Mouse (Mus musculus): ENCODE data around the gene Prg2. TPM values are rescaled to one million over a fixed set of nuclear protein-coding genes. Genes with fewer than 3 reads are reported as not detected.
A peak's percentile ranks its signal among the peaks of the same experiment; 100 is the strongest.

Prg2 gene
- polyA plus RNA-seq, 1 experiment from 2014 or later = 1.1 TPM

GRCm38 (mm10) chr2:84939711-84940110 lies 40.5 kb upstream of the Prg2 start:
- Histone ChIP-seq H3K9me3 (replicated peaks; ENCODE audit: control insufficient read depth, low read length) (no peaks in the 10 kb centered on the region), H3K27ac (ENCODE audit: low read depth, low read length) (no peak overlapping the region; the same call in 1 of the 2 replicates), H3K27me3 (ENCODE audit: control insufficient read depth, insufficient read depth, low read length) (no peaks in the 10 kb centered on the region), H3K4me2 (peak overlapping the region; percentile 25), H3K4me1 (ENCODE audit: control insufficient read depth, insufficient read depth, low read length) (peaks cover 12% of the 10 kb centered on the region), H3K36me3 (ENCODE audit: control insufficient read depth, insufficient read depth, low read length) (peaks cover 6% of the 10 kb centered on the region; the same call in 1 of the 2 replicates), H3K4me3 (ENCODE audit: low read depth, low read length) (no peak overlapping the region), H3K9ac (ENCODE audit: low read depth, low read length) (no peak overlapping the region)
- 87% methylated on average over 6 of the region's 6 CpGs for WGBS (ENCODE audit: insufficient replicate concordance)
- ATAC-seq (replicated peaks; ENCODE audit: insufficient number of reproducible peaks, low FRiP score, low TSS enrichment) = no peak

- no peaks in the 10 kb centered on the region for H3K9me3 ChIP-seq (replicated peaks; ENCODE audit: control insufficient read depth, low read length)
- H3K4me3 ChIP-seq (ENCODE audit: low read depth, low read length) = no peak overlapping the region
- H3K27me3 ChIP-seq (ENCODE audit: control insufficient read depth, insufficient read depth, low read length) = no peaks in the 10 kb centered on the region
- H3K27ac ChIP-seq (ENCODE audit: low read depth, low read length) = no peak overlapping the region
- H3K36me3 ChIP-seq (ENCODE audit: control insufficient read depth, insufficient read depth, low read length) = peaks cover 8% of the 10 kb centered on the region; the same call in 1 of the 2 replicates
- H3K9ac ChIP-seq (ENCODE audit: low read depth, low read length) = no peak overlapping the region
- peaks cover 12% of the 10 kb centered on the region for H3K4me1 ChIP-seq (ENCODE audit: control insufficient read depth, insufficient read depth, low read length)
- 74% methylated on average over 2 of the region's 2 CpGs for WGBS (ENCODE audit: insufficient replicate concordance)
- ATAC-seq (replicated peaks; ENCODE audit: insufficient number of reproducible peaks, low FRiP score, low TSS enrichment) = no peak
- no peak overlapping the region for H3K4me2 ChIP-seq
Measured at GRCm38 (mm10) chr2:84941332-84941731, 38.9 kb upstream of the Prg2 start.

GRCm38 (mm10) chr2:84941795-84942194 lies 38.5 kb upstream of the Prg2 start:
- Histone ChIP-seq H3K9me3 (replicated peaks; ENCODE audit: control insufficient read depth, low read length) (no peaks in the 10 kb centered on the region), H3K4me3 (ENCODE audit: low read depth, low read length) (no peak overlapping the region), H3K27ac (ENCODE audit: low read depth, low read length) (no peak overlapping the region), H3K36me3 (ENCODE audit: control insufficient read depth, insufficient read depth, low read length) (peaks cover 10% of the 10 kb centered on the region; the same call in 1 of the 2 replicates), H3K4me2 (no peak overlapping the region), H3K27me3 (ENCODE audit: control insufficient read depth, insufficient read depth, low read length) (no peaks in the 10 kb centered on the region), H3K9ac (ENCODE audit: low read depth, low read length) (no peak overlapping the region), H3K4me1 (ENCODE audit: control insufficient read depth, insufficient read depth, low read length) (peaks cover 12% of the 10 kb centered on the region)
- ATAC-seq (replicated peaks; ENCODE audit: insufficient number of reproducible peaks, low FRiP score, low TSS enrichment) = no peak
- WGBS (ENCODE audit: insufficient replicate concordance) = 91% methylated on average over 4 of the region's 4 CpGs

GRCm38 (mm10) chr2:84947154-84947771 lies 33.0 kb upstream of the Prg2 start:
- no peak overlapping the region for H3K4me3 ChIP-seq (ENCODE audit: low read depth, low read length)
- no peaks in the 10 kb centered on the region for H3K9me3 ChIP-seq (replicated peaks; ENCODE audit: control insufficient read depth, low read length)
- H3K4me2 ChIP-seq = no peak overlapping the region
- H3K36me3 ChIP-seq (ENCODE audit: control insufficient read depth, insufficient read depth, low read length) = peaks cover 31% of the 10 kb centered on the region
- H3K9ac ChIP-seq (ENCODE audit: low read depth, low read length) = no peak overlapping the region
- no peaks in the 10 kb centered on the region for H3K27me3 ChIP-seq (ENCODE audit: control insufficient read depth, insufficient read depth, low read length)
- 85% methylated on average over 3 of the region's 3 CpGs for WGBS (ENCODE audit: insufficient replicate concordance)
- H3K27ac ChIP-seq (ENCODE audit: low read depth, low read length) = no peak overlapping the region
- no peak for ATAC-seq (replicated peaks; ENCODE audit: insufficient number of reproducible peaks, low FRiP score, low TSS enrichment)
- no peaks in the 10 kb centered on the region for H3K4me1 ChIP-seq (ENCODE audit: control insufficient read depth, insufficient read depth, low read length)

- H3K4me1 ChIP-seq (ENCODE audit: control insufficient read depth, insufficient read depth, low read length) = no peaks in the 10 kb centered on the region
- no peaks in the 10 kb centered on the region for H3K27me3 ChIP-seq (ENCODE audit: control insufficient read depth, insufficient read depth, low read length)
- no peak overlapping the region for H3K4me2 ChIP-seq
- H3K4me3 ChIP-seq (ENCODE audit: low read depth, low read length) = no peak overlapping the region
- no peak overlapping the region for H3K27ac ChIP-seq (ENCODE audit: low read depth, low read length)
- 93% methylated on average over 7 of the region's 7 CpGs for whole genome bisulfite sequencing (ENCODE audit: insufficient replicate concordance)
- no peak for ATAC-seq (replicated peaks; ENCODE audit: insufficient number of reproducible peaks, low FRiP score, low TSS enrichment)
- no peaks in the 10 kb centered on the region for H3K9me3 ChIP-seq (replicated peaks; ENCODE audit: control insufficient read depth, low read length)
- no peak overlapping the region for H3K9ac ChIP-seq (ENCODE audit: low read depth, low read length)
- peaks cover 31% of the 10 kb centered on the region for H3K36me3 ChIP-seq (ENCODE audit: control insufficient read depth, insufficient read depth, low read length)
Measured at GRCm38 (mm10) chr2:84948252-84948651, 32.0 kb upstream of the Prg2 start.

- Histone ChIP-seq H3K9me3 (replicated peaks; ENCODE audit: control insufficient read depth, low read length) (no peaks in the 10 kb centered on the region), H3K9ac (ENCODE audit: low read depth, low read length) (no peak overlapping the region), H3K4me1 (ENCODE audit: control insufficient read depth, insufficient read depth, low read length) (no peaks in the 10 kb centered on the region), H3K4me2 (no peak overlapping the region), H3K27me3 (ENCODE audit: control insufficient read depth, insufficient read depth, low read length) (no peaks in the 10 kb centered on the region), H3K4me3 (ENCODE audit: low read depth, low read length) (no peak overlapping the region), H3K36me3 (ENCODE audit: control insufficient read depth, insufficient read depth, low read length) (peaks cover 31% of the 10 kb centered on the region), H3K27ac (ENCODE audit: low read depth, low read length) (no peak overlapping the region)
- WGBS (ENCODE audit: insufficient replicate concordance) = 95% methylated on average over 2 of the region's 2 CpGs
- no peak for ATAC-seq (replicated peaks; ENCODE audit: insufficient number of reproducible peaks, low FRiP score, low TSS enrichment)
Measured at GRCm38 (mm10) chr2:84948721-84949120, 31.5 kb upstream of the Prg2 start.

GRCm38 (mm10) chr2:84951027-84951426 lies 29.2 kb upstream of the Prg2 start:
- Histone ChIP-seq H3K27ac (ENCODE audit: low read depth, low read length) (no peak overlapping the region), H3K4me3 (ENCODE audit: low read depth, low read length) (no peak overlapping the region), H3K9me3 (replicated peaks; ENCODE audit: control insufficient read depth, low read length) (no peaks in the 10 kb centered on the region), H3K4me2 (no peak overlapping the region), H3K36me3 (ENCODE audit: control insufficient read depth, insufficient read depth, low read length) (peaks cover 31% of the 10 kb centered on the region), H3K9ac (ENCODE audit: low read depth, low read length) (no peak overlapping the region), H3K27me3 (ENCODE audit: control insufficient read depth, insufficient read depth, low read length) (no peaks in the 10 kb centered on the region), H3K4me1 (ENCODE audit: control insufficient read depth, insufficient read depth, low read length) (no peaks in the 10 kb centered on the region)
- 77% methylated on average over 8 of the region's 8 CpGs for WGBS (ENCODE audit: insufficient replicate concordance)
- no peak for ATAC-seq (replicated peaks; ENCODE audit: insufficient number of reproducible peaks, low FRiP score, low TSS enrichment)

- H3K27ac ChIP-seq (ENCODE audit: low read depth, low read length) = no peak overlapping the region
- H3K9me3 ChIP-seq (replicated peaks; ENCODE audit: control insufficient read depth, low read length) = no peaks in the 10 kb centered on the region
- ATAC-seq (replicated peaks; ENCODE audit: insufficient number of reproducible peaks, low FRiP score, low TSS enrichment) = no peak
- H3K27me3 ChIP-seq (ENCODE audit: control insufficient read depth, insufficient read depth, low read length) = no peaks in the 10 kb centered on the region
- 92% methylated on average over 1 of the region's 1 CpGs for WGBS (ENCODE audit: insufficient replicate concordance)
- H3K9ac ChIP-seq (ENCODE audit: low read depth, low read length) = no peak overlapping the region
- H3K36me3 ChIP-seq (ENCODE audit: control insufficient read depth, insufficient read depth, low read length) = peaks cover 27% of the 10 kb centered on the region
- H3K4me2 ChIP-seq = no peak overlapping the region
- no peaks in the 10 kb centered on the region for H3K4me1 ChIP-seq (ENCODE audit: control insufficient read depth, insufficient read depth, low read length)
- H3K4me3 ChIP-seq (ENCODE audit: low read depth, low read length) = no peak overlapping the region
Measured at GRCm38 (mm10) chr2:84952251-84952650, 28.0 kb upstream of the Prg2 start.

GRCm38 (mm10) chr2:84952693-84953092 lies 27.6 kb upstream of the Prg2 start:
- ATAC-seq (replicated peaks; ENCODE audit: insufficient number of reproducible peaks, low FRiP score, low TSS enrichment) = no peak
- peaks cover 26% of the 10 kb centered on the region for H3K36me3 ChIP-seq (ENCODE audit: control insufficient read depth, insufficient read depth, low read length)
- WGBS (ENCODE audit: insufficient replicate concordance) = 83% methylated on average over 4 of the region's 4 CpGs
- no peak overlapping the region for H3K4me3 ChIP-seq (ENCODE audit: low read depth, low read length)
- H3K9me3 ChIP-seq (replicated peaks; ENCODE audit: control insufficient read depth, low read length) = no peaks in the 10 kb centered on the region
- no peak overlapping the region for H3K9ac ChIP-seq (ENCODE audit: low read depth, low read length)
- no peaks in the 10 kb centered on the region for H3K27me3 ChIP-seq (ENCODE audit: control insufficient read depth, insufficient read depth, low read length)
- H3K4me2 ChIP-seq = no peak overlapping the region
- H3K27ac ChIP-seq (ENCODE audit: low read depth, low read length) = no peak overlapping the region
- no peaks in the 10 kb centered on the region for H3K4me1 ChIP-seq (ENCODE audit: control insufficient read depth, insufficient read depth, low read length)
